Mouse (Mus musculus): Measurements from ENCODE around the gene Gm17374.

- TF ChIP-seq CTCF (IDR thresholded peaks at IDR 0.05; ENCODE audit: low read depth) (no peak), EP300 (IDR thresholded peaks at IDR 0.05; ENCODE audit: low read depth) (no peak)
These were observed 46.9 kb upstream of the Gm17374 start for GRCm38 (mm10) chr2:140104951-140105350.

Measured in liver, embryonic 14.5 days (tissue).